Mouse (Mus musculus) heart, embryonic 11.5 days (tissue): ENCODE results near the gene Lnpep. TPM values are rescaled to one million over a fixed set of nuclear protein-coding genes. Genes with fewer than 3 reads are reported as not detected.

ENCODE experiments used
- ATAC-seq: fragments of 200-750 bp; cut with Nextera tagmentation; replicated peaks from 2 replicates; pipeline ENCODE4 v1.8.0; 2017; ENCODE audit warnings: moderate library complexity; ENCODE audit not compliant: insufficient number of reproducible peaks, low FRiP score, low TSS enrichment
- H3K27ac ChIP-seq: fragments of 300-500 bp; sonication (generic); 2 replicates; pipeline ENCODE4 v1.5.1; 2014; ENCODE audit warnings: mild to moderate bottlenecking, low read depth, low read length
- H3K27me3 ChIP-seq: fragments of 300-500 bp; sonication (generic); 2 replicates; pipeline ENCODE4 v1.6.1; 2014; ENCODE audit warnings: mild to moderate bottlenecking, low read length, mixed read lengths; ENCODE audit not compliant: control insufficient read depth, insufficient read depth
- H3K36me3 ChIP-seq: fragments of 300-500 bp; sonication (generic); 2 replicates; pipeline ENCODE4 v1.6.1; 2014; ENCODE audit warnings: mild to moderate bottlenecking, low read length, moderate library complexity, mixed read lengths; ENCODE audit not compliant: control insufficient read depth, insufficient read depth
- H3K4me1 ChIP-seq: fragments of 300-500 bp; sonication (generic); 2 replicates; pipeline ENCODE4 v1.6.1; 2014; ENCODE audit warnings: low read length; ENCODE audit not compliant: control insufficient read depth, insufficient read depth
- H3K4me2 ChIP-seq: fragments of 300-500 bp; sonication (generic); 2 replicates; pipeline ENCODE4 v1.6.1; 2014; ENCODE audit warnings: mild to moderate bottlenecking, moderate library complexity
- H3K4me3 ChIP-seq: fragments of 300-500 bp; sonication (generic); 2 replicates; pipeline ENCODE4 v1.5.1; 2014; ENCODE audit warnings: low read depth, low read length
- H3K9ac ChIP-seq: fragments of 300-500 bp; sonication (generic); 2 replicates; pipeline ENCODE4 v1.6.1; 2014; ENCODE audit warnings: mild to moderate bottlenecking, low read depth, low read length, moderate library complexity
- H3K9me3 ChIP-seq: fragments of 300-500 bp; sonication (generic); replicated peaks from 2 replicates; pipeline ENCODE4 v1.6.1; 2016; ENCODE audit warnings: low read length; ENCODE audit not compliant: control insufficient read depth
- WGBS: fragments of 180-500 bp; shearing (Covaris S2); extraction: QIAGEN DNeasy Blood & Tissue Kit; methylation state at CpG from one replicate; pipeline ENCODE4 v1.1.7; 2014; ENCODE audit not compliant: insufficient replicate concordance; 5-methylcytosine and 5-hydroxymethylcytosine counted together
- polyA plus RNA-seq: library from polyadenylated mRNA; unstranded; fragments of >200 nt; fragmentation: Nextera tagmentation; extraction: Ambion mirVana; gene quantifications from 2 replicates; pipeline ENCODE4 v1.2.1, GENCODE M21; 2014

Gene Lnpep
- polyA plus RNA-seq, 1 experiment from 2014 or later, result 12.7 TPM

GRCm38 (mm10) chr17:17581234-17581633, 43.6 kb downstream of the Lnpep start:
- Histone ChIP-seq H3K4me3 (no peak overlapping the region), H3K27me3 (no peaks in the 10 kb centered on the region), H3K36me3 (peaks cover 4% of the 10 kb centered on the region), H3K4me1 (no peaks in the 10 kb centered on the region), H3K4me2 (no peak overlapping the region), H3K27ac (no peak overlapping the region), H3K9ac (no peak overlapping the region), H3K9me3 (no peaks in the 10 kb centered on the region)
- WGBS, result 87% methylated on average over 3 of the region's 3 CpGs
- no peak for ATAC-seq

- H3K9ac ChIP-seq, result no peak overlapping the region
- no peak for ATAC-seq
- no peak overlapping the region for H3K4me3 ChIP-seq
- no peaks in the 10 kb centered on the region for H3K9me3 ChIP-seq
- H3K27me3 ChIP-seq, result no peaks in the 10 kb centered on the region
- 91% methylated on average over 9 of the region's 9 CpGs for WGBS
- peaks cover 23% of the 10 kb centered on the region for H3K36me3 ChIP-seq
- H3K27ac ChIP-seq, result no peak overlapping the region
- H3K4me2 ChIP-seq, result no peak overlapping the region
- no peaks in the 10 kb centered on the region for H3K4me1 ChIP-seq
These were observed 48.5 kb downstream of the Lnpep start for GRCm38 (mm10) chr17:17576399-17576798.

DNA sequence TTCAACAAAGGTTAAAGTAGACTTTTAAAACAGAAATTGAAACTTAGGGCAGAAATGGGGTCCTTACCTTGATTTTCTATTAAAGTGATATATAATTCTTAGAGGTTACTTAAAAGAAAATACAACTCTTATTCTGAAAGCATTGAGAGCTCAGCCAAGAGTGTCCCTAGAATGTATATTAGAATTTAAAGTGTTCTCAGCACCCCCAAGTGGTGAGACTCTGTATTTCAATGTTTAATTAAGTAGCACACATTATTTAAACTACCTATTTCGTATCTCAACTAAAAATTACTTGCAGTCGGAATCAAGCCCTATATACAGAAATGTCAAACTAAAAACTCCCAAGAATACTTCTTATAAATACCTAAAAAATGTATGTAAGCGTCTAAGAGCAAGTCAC, 57.8 kb downstream of the Lnpep start:
- H3K9me3 ChIP-seq, result no peaks in the 10 kb centered on the region
- no peak overlapping the region for H3K27ac ChIP-seq
- H3K9ac ChIP-seq, result no peak overlapping the region
- ATAC-seq, result no peak
- no peak overlapping the region for H3K4me2 ChIP-seq
- no peak overlapping the region for H3K4me3 ChIP-seq
- H3K4me1 ChIP-seq, result no peaks in the 10 kb centered on the region
- 51% methylated on average over 3 of the region's 3 CpGs for WGBS
- H3K36me3 ChIP-seq, result peaks cover 9% of the 10 kb centered on the region
- no peaks in the 10 kb centered on the region for H3K27me3 ChIP-seq

- H3K36me3 ChIP-seq, result no peaks in the 10 kb centered on the region; the same call in 1 of the 2 replicates
These were observed 75.9 kb downstream of the Lnpep start for GRCm38 (mm10) chr17:17548958-17549357.

GRCm38 (mm10) chr17:17531338-17531737, 93.5 kb downstream of the Lnpep start:
- Histone ChIP-seq H3K27me3 (no peaks in the 10 kb centered on the region), H3K36me3 (peaks cover 7% of the 10 kb centered on the region), H3K4me2 (no peak overlapping the region), H3K4me3 (no peak overlapping the region), H3K4me1 (no peaks in the 10 kb centered on the region), H3K9ac (no peak overlapping the region), H3K27ac (no peak overlapping the region), H3K9me3 (no peaks in the 10 kb centered on the region)
- no peak for ATAC-seq

More at GRCm38 (mm10) chr17:17548958-17549357, 75.9 kb downstream of the Lnpep start:
- H3K27me3 ChIP-seq, result no peaks in the 10 kb centered on the region
- H3K4me2 ChIP-seq, result no peak overlapping the region
- H3K9me3 ChIP-seq, result no peaks in the 10 kb centered on the region
- 82% methylated on average over 3 of the region's 3 CpGs for WGBS
- no peak overlapping the region for H3K27ac ChIP-seq
- H3K4me3 ChIP-seq, result no peak overlapping the region
- no peak for ATAC-seq
- H3K9ac ChIP-seq, result no peak overlapping the region
- no peaks in the 10 kb centered on the region for H3K4me1 ChIP-seq

- no peak overlapping the region for H3K4me2 ChIP-seq
- H3K9me3 ChIP-seq, result no peaks in the 10 kb centered on the region
- 72% methylated on average over 4 of the region's 4 CpGs for WGBS
- H3K4me3 ChIP-seq, result no peak overlapping the region
- H3K27ac ChIP-seq, result no peak overlapping the region
- H3K4me1 ChIP-seq, result no peaks in the 10 kb centered on the region
- no peak for ATAC-seq
- no peaks in the 10 kb centered on the region for H3K27me3 ChIP-seq
- no peaks in the 10 kb centered on the region for H3K36me3 ChIP-seq
- no peak overlapping the region for H3K9ac ChIP-seq
These were observed 108.3 kb downstream of the Lnpep start for GRCm38 (mm10) chr17:17516384-17517016.

GRCm38 (mm10) chr17:17506677-17507076, 118.2 kb downstream of the Lnpep start:
- Histone ChIP-seq H3K27me3 (no peaks in the 10 kb centered on the region), H3K9me3 (no peaks in the 10 kb centered on the region), H3K9ac (no peak overlapping the region), H3K4me3 (no peak overlapping the region), H3K36me3 (no peaks in the 10 kb centered on the region), H3K4me2 (no peak overlapping the region), H3K4me1 (no peaks in the 10 kb centered on the region), H3K27ac (no peak overlapping the region)
- WGBS, result 76% methylated on average over 10 of the region's 10 CpGs
- ATAC-seq, result no peak

DNA sequence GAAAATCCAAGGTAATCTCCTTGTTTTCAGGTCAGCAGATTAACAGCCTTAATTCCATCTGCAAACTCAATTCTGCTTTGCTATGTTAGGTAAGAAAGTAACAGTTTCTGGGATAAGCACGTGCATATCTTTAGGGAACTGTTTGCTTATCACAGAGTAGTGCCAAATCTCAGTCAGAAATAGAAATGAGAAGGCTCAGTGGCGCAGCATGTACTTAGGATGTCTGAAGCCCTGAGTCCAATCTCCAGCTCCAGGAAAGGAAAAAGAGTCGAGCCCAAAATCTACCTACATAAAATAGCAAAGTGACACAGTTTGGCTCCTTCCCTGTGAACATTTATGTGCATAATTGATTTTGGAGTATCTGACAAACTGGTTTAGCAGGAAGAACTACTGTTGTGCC, 125.6 kb downstream of the Lnpep start:
- Histone ChIP-seq H3K36me3 (no peaks in the 10 kb centered on the region), H3K4me1 (0 out of 2 replicates have a peak, but pooled peaks cover 2% of the 10 kb centered on the region), H3K4me2 (no peak overlapping the region), H3K4me3 (no peak overlapping the region), H3K9me3 (no peaks in the 10 kb centered on the region), H3K27me3 (no peaks in the 10 kb centered on the region), H3K27ac (no peak overlapping the region), H3K9ac (no peak overlapping the region)
- WGBS, result 38% methylated on average over 3 of the region's 3 CpGs
- no peak for ATAC-seq

DNA sequence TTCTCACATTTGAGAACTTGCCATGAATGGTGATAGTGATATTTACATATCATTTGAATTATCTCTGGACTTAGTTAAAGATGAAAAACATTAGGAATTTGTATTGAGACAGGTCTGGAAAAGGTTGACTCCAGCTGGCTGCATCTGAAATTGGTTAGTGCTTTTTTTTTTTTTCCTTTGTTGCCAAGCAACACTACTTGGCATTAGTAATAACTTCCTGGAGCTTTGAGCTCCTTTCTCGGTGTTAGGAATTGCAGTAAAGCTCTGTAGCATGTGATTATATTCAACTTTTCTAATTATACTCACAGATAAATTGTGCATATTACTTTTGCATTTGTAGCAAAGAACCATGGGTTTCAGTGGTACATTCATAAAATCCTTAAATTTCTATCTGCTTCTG, 126.0 kb downstream of the Lnpep start:
- WGBS, result 47% methylated on average over 1 of the region's 1 CpGs
- no peak overlapping the region for H3K9ac ChIP-seq
- H3K27me3 ChIP-seq, result no peaks in the 10 kb centered on the region
- H3K36me3 ChIP-seq, result no peaks in the 10 kb centered on the region
- 0 out of 2 replicates have a peak, but pooled peaks cover 2% of the 10 kb centered on the region for H3K4me1 ChIP-seq
- no peak overlapping the region for H3K4me2 ChIP-seq
- no peak overlapping the region for H3K4me3 ChIP-seq
- H3K9me3 ChIP-seq, result no peaks in the 10 kb centered on the region
- no peak for ATAC-seq
- no peak overlapping the region for H3K27ac ChIP-seq
